Mouse (Mus musculus) heart, adult 18-20 months (tissue): Measurements from ENCODE around the gene Gtf3c2. TPM values are rescaled to one million over a fixed set of nuclear protein-coding genes. Genes with fewer than 3 reads are reported as not detected.

Experiments used
- DNase-seq, 2 experiments: peaks; one replicate each; pipeline ENCODE4 v3.0.0; 2021 to 2022; ENCODE audit warnings: mixed read lengths in 1 of 2
- total RNA-seq, 2 experiments: library from RNA; stranded (reverse); gene quantifications; 2 replicates each; pipeline ENCODE4 v1.2.3; 2021

Gene Gtf3c2
- total RNA-seq, 2 experiments from 2014 or later, result 19.7 to 28.5 TPM

GRCm38 (mm10) chr5:31198170-31198569 lies 18.2 kb upstream of the Gtf3c2 start:
- no peak for DNase-seq

- no peak for DNase-seq
Observed at GRCm38 (mm10) chr5:31197072-31197471, 17.1 kb upstream of the Gtf3c2 start.

- DNase-seq, result no peak
Observed at GRCm38 (mm10) chr5:31196207-31196606, 16.3 kb upstream of the Gtf3c2 start.

- no peak for DNase-seq
Observed at GRCm38 (mm10) chr5:31195671-31196070, 15.7 kb upstream of the Gtf3c2 start.

GRCm38 (mm10) chr5:31194486-31195485 lies 14.8 kb upstream of the Gtf3c2 start:
- DNase-seq, result no peak

GRCm38 (mm10) chr5:31193631-31194281 lies 13.8 kb upstream of the Gtf3c2 start:
- no peak for DNase-seq

GRCm38 (mm10) chr5:31192939-31193630 lies 13.1 kb upstream of the Gtf3c2 start, which contains the start of the genes Snx17 and Eif2b4:
Gene Snx17 (plus strand): TSS chr5:31193227.
Gene Eif2b4 (minus strand): TSS chr5:31193430.
- peak; percentile 100 for DNase-seq

GRCm38 (mm10) chr5:31192045-31192938 lies 12.3 kb upstream of the Gtf3c2 start:
- no peak for DNase-seq

- DNase-seq, result no peak
Observed at GRCm38 (mm10) chr5:31190201-31190600, 10.3 kb upstream of the Gtf3c2 start.

- DNase-seq, result no peak
Observed at GRCm38 (mm10) chr5:31188223-31188840, 8.4 kb upstream of the Gtf3c2 start.

GRCm38 (mm10) chr5:31183678-31184077 lies 3.7 kb upstream of the Gtf3c2 start:
- DNase-seq, result no peak

GRCm38 (mm10) chr5:31181183-31181770 lies 1.3 kb upstream of the Gtf3c2 start:
- no peak for DNase-seq

GRCm38 (mm10) chr5:31179301-31179765 lies 611 bp downstream of the Gtf3c2 start:
- DNase-seq, result no peak

GRCm38 (mm10) chr5:31168630-31169029 lies 11.3 kb downstream of the Gtf3c2 start:
- no peak for DNase-seq

- DNase-seq, result no peak
Observed at GRCm38 (mm10) chr5:31164878-31165277, 15.1 kb downstream of the Gtf3c2 start.

- DNase-seq, result no peak
Observed at GRCm38 (mm10) chr5:31162462-31162861, 17.5 kb downstream of the Gtf3c2 start.

GRCm38 (mm10) chr5:31154152-31154553 lies 25.8 kb downstream of the Gtf3c2 start, which contains the start of gene Mpv17:
Gene Mpv17 (minus strand): TSS chr5:31154251.
- DNase-seq, result peak; percentile 89 to 91

- peak in 1 of 2 experiments; percentile 63 for DNase-seq
Observed at GRCm38 (mm10) chr5:31153516-31154151, 26.3 kb downstream of the Gtf3c2 start.

- peak; percentile 56 to 61 for DNase-seq
Observed at GRCm38 (mm10) chr5:31151746-31152145, 28.2 kb downstream of the Gtf3c2 start.

GRCm38 (mm10) chr5:31149781-31150180 lies 30.2 kb downstream of the Gtf3c2 start:
- DNase-seq, result peak; percentile 25 to 34
